Mouse (Mus musculus): ENCODE results near the gene Gm11985.

GRCm38 (mm10) chr11:7197491-7197941, 9.1 kb upstream of the Gm11985 start, which contains the start of gene Igfbp1:
- TF ChIP-seq MYC (IDR thresholded peaks at IDR 0.05; ENCODE audit: low read depth, low read length) (no peak), EP300 (IDR thresholded peaks at IDR 0.05; ENCODE audit: low read length) (no peak), CTCF (conservative IDR thresholded peaks at IDR 0.05 in 1 of 2, IDR thresholded peaks at IDR 0.05 in 1 of 2; ENCODE audit: low read depth in 2 of 2, low read length in 2 of 2) (no peak), POLR2A (IDR thresholded peaks at IDR 0.05; ENCODE audit: low read depth, low read length) (no peak), MAFK (IDR thresholded peaks at IDR 0.05; ENCODE audit: insufficient replicate concordance, low read length) (no peak), USF1 (IDR thresholded peaks at IDR 0.05; ENCODE audit: low read depth, low read length) (no peak), MAX (IDR thresholded peaks at IDR 0.05; ENCODE audit: low read length) (no peak), MAZ (IDR thresholded peaks at IDR 0.05; ENCODE audit: low read depth, low read length) (no peak)
